Mouse (Mus musculus): Measurements from ENCODE around the gene Ogfrl1.
"Not testable (repeated sequence)": the region's sequence is repeated elsewhere in the genome, so short reads cannot be mapped to it uniquely, and the experiment has no call there.

GRCm38 (mm10) chr1:23394356-23394755 is 3.2 kb downstream of the Ogfrl1 start:
- TF ChIP-seq CTCF (IDR thresholded peaks at IDR 0.05); POLR2A (IDR thresholded peaks at IDR 0.05; ENCODE audit: insufficient read depth, low read depth, low read length): not testable (repeated sequence)

Measured in heart, adult 2 months (tissue).